Mouse (Mus musculus): ENCODE data around the gene Grm8. TPM values are rescaled to one million over a fixed set of nuclear protein-coding genes. Genes with fewer than 3 reads are reported as not detected.
"Not testable (repeated sequence)": the region's sequence is repeated elsewhere in the genome, so short reads cannot be mapped to it uniquely, and the experiment has no call there.

Gene Grm8
- total RNA-seq, 2 experiments from 2014 or later = 7.9 to 9.8 TPM

- no peak for DNase-seq (ENCODE audit: low spot score in 2 of 2)
Observed at GRCm38 (mm10) chr6:27888391-27888790, 246.6 kb downstream of the Grm8 start.

GRCm38 (mm10) chr6:27887922-27888321, 247.1 kb downstream of the Grm8 start:
- no peak for DNase-seq (ENCODE audit: low spot score in 2 of 2)

GRCm38 (mm10) chr6:27885786-27886185, 249.2 kb downstream of the Grm8 start:
- DNase-seq (ENCODE audit: low spot score in 2 of 2) = no peak

- no peak for DNase-seq (ENCODE audit: low spot score in 2 of 2)
Observed at GRCm38 (mm10) chr6:27849644-27850043, 285.3 kb downstream of the Grm8 start.

- no peak for DNase-seq (ENCODE audit: low spot score in 2 of 2)
Observed at GRCm38 (mm10) chr6:27836159-27836558, 298.8 kb downstream of the Grm8 start.

- DNase-seq (ENCODE audit: low spot score in 2 of 2) = not testable (repeated sequence)
Observed at GRCm38 (mm10) chr6:27819735-27820134, 315.2 kb downstream of the Grm8 start.

- DNase-seq (ENCODE audit: low spot score in 2 of 2) = no peak
Observed at GRCm38 (mm10) chr6:27812789-27813188, 322.2 kb downstream of the Grm8 start.

- no peak for DNase-seq (ENCODE audit: low spot score in 2 of 2)
Observed at GRCm38 (mm10) chr6:27809996-27810395, 325.0 kb downstream of the Grm8 start.

- DNase-seq (ENCODE audit: low spot score in 2 of 2) = no peak
Observed at GRCm38 (mm10) chr6:27806741-27807140, 328.2 kb downstream of the Grm8 start.

GRCm38 (mm10) chr6:27800881-27801572, 334.0 kb downstream of the Grm8 start:
- no peak for DNase-seq (ENCODE audit: low spot score in 2 of 2)

GRCm38 (mm10) chr6:27798735-27799134, 336.2 kb downstream of the Grm8 start:
- DNase-seq (ENCODE audit: low spot score in 2 of 2) = no peak

GRCm38 (mm10) chr6:27789566-27789965, 345.4 kb downstream of the Grm8 start:
- no peak for DNase-seq (ENCODE audit: low spot score in 2 of 2)

- DNase-seq (ENCODE audit: low spot score in 2 of 2) = no peak
Observed at GRCm38 (mm10) chr6:27789151-27789550, 345.8 kb downstream of the Grm8 start.

- DNase-seq (ENCODE audit: low spot score in 2 of 2) = no peak
Observed at GRCm38 (mm10) chr6:27782251-27782650, 352.7 kb downstream of the Grm8 start.

- no peak for DNase-seq (ENCODE audit: low spot score in 2 of 2)
Observed at GRCm38 (mm10) chr6:27781371-27781770, 353.6 kb downstream of the Grm8 start.

GRCm38 (mm10) chr6:27775646-27776271, 359.2 kb downstream of the Grm8 start:
- DNase-seq (ENCODE audit: low spot score in 2 of 2) = no peak

- no peak for DNase-seq (ENCODE audit: low spot score in 2 of 2)
Observed at GRCm38 (mm10) chr6:27762061-27762460, 372.9 kb downstream of the Grm8 start.

GRCm38 (mm10) chr6:27753290-27753829, 381.6 kb downstream of the Grm8 start:
- DNase-seq (ENCODE audit: low spot score in 2 of 2) = no peak

GRCm38 (mm10) chr6:27746493-27746892, 388.5 kb downstream of the Grm8 start:
- no peak for DNase-seq (ENCODE audit: low spot score in 2 of 2)

- DNase-seq (ENCODE audit: low spot score in 2 of 2) = peak in 1 of 2 experiments; percentile 13
Observed at GRCm38 (mm10) chr6:27745693-27746451, 389.1 kb downstream of the Grm8 start.

GRCm38 (mm10) chr6:27689382-27689781, 445.6 kb downstream of the Grm8 start:
- DNase-seq (ENCODE audit: low spot score in 2 of 2) = no peak
